Mouse (Mus musculus): ENCODE results near the gene Gm14412. TPM values are rescaled to one million over a fixed set of nuclear protein-coding genes. Genes with fewer than 3 reads are reported as not detected.
"Not testable (repeated sequence)": the region's sequence is repeated elsewhere in the genome, so short reads cannot be mapped to it uniquely, and the experiment has no call there.

Gene Gm14412
- total RNA-seq (2021): 1 to 10 TPM; 1.3 to 1.4 TPM
- long read RNA-seq, experiment 1: 0 reads
- long read RNA-seq, experiment 2: 0 reads

- DNase-seq (ENCODE audit: low spot score in 2 of 2): not testable (repeated sequence)
Observed at GRCm38 (mm10) chr2:177324257-177324733, at the start of gene Gm14412. Gene Gm14412, minus strand, starts transcription at chr2:177324307.

DNA sequence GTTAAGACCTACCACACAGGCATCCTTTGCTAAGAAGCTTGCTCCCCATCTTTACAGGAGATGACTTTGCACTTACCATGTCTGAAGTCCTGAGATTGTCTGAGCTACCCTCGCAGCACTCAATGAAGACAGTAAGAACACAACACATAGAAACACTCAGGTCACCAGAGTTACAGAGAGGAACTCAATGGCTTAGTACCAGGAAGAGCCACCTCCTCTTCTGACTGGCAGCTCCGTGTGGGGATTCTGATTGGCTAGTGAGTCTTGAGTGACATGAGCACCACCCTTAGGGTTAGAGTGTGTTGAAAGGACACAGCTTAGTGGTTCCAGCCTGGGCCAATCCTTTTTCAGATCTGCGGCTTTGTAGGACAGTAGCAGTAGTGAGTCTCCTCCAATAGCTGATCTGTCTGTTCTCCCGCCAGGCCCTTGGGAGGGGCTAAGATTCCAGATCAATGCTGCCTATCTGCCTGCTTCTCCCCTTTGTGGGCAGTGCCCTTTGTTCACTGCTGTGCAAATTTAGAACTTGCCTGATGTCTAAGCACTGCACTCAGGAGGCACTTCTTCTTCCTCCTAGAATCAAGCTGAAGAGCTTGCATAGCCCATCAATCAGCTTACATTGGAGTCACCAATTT lies 5.7 kb upstream of the Gm14412 start:
- not testable (repeated sequence) for DNase-seq (ENCODE audit: low spot score in 2 of 2)

- peak; percentile 18 to 32 for DNase-seq (ENCODE audit: low spot score in 2 of 2)
Observed at GRCm38 (mm10) chr2:177321361-177321760, 2.7 kb downstream of the Gm14412 start.

DNA sequence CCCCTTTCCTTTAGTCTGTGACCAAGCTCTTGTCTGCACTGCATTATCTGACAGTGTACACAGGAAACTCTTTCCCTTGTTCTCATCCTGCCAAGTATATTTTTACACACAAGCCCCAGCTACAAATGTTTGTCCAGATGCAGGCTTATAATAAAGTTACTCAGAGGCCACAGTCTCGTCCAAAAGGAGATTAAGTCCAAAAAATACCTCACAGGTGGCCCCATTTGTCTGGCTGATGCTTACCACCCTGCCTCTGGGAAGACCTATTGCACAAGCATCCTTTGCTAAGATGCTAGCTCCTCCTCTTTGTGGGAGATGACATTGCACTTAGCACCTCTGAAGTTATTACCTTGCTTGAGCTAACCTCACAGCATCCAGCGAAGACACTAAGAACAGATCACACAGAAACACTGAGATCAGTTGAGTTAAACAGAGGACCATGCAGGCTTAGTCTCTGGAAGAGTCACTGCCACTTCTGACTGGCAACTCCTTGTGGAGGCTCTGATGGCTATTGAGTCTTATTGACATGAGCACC lies 3.3 kb downstream of the Gm14412 start:
- not testable (repeated sequence) for DNase-seq (ENCODE audit: low spot score in 2 of 2)

DNA sequence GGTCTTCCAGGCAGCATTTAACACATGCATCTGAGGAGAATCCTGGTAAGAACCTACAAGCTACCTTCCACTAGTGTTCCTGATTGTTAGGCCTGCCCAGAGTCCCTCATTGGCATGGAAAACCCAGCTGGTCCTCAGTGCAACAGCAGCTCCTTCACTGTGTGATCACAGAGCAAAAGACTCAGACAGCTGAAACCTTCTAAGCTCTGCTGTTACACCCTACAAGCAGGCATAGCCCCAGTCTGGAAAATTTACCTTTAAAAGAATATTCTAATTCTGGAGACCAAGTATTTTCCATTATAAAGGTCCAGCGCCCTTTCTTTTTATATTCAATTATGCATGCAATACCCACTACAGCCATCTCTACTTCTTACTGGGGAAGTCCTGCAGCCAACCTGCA lies 5.1 kb downstream of the Gm14412 start:
- no peak for DNase-seq (ENCODE audit: low spot score in 2 of 2)

- DNase-seq (ENCODE audit: low spot score in 2 of 2): not testable (repeated sequence)
Observed at GRCm38 (mm10) chr2:177309627-177310026, 14.5 kb downstream of the Gm14412 start.

- not testable (repeated sequence) for DNase-seq (ENCODE audit: low spot score in 2 of 2)
Observed at GRCm38 (mm10) chr2:177304980-177305379, 19.1 kb downstream of the Gm14412 start.

GRCm38 (mm10) chr2:177283701-177284100 lies 40.4 kb downstream of the Gm14412 start:
- DNase-seq (ENCODE audit: low spot score in 2 of 2): not testable (repeated sequence)

GRCm38 (mm10) chr2:177277754-177278153 lies 46.4 kb downstream of the Gm14412 start:
- DNase-seq (ENCODE audit: low spot score in 2 of 2): not testable (repeated sequence)

GRCm38 (mm10) chr2:177272237-177272636 lies 51.9 kb downstream of the Gm14412 start:
- DNase-seq (ENCODE audit: low spot score in 2 of 2): not testable (repeated sequence)

DNA sequence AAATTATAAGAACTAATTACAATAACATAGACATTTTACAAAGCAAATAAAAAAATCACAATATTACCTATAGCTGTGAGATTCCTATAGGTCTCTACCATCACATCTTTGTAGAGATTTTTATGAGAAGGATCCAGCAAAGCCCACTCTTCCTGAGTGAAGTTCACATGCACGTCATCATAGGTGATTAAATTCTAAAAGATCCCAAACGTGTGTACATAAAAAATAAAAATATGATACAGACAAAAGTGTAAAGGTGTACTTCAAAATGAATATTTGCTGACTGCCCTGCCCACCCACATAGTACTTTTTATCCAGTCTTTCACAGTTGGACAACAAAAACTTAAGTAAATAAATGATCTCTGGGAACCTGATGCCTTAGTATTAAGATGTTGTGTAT lies 57.2 kb downstream of the Gm14412 start, which contains the start of gene Gm14409:
Gene Gm14409 (minus strand): TSS at position 101 of the 400 bp plus-strand sequence.
- DNase-seq (ENCODE audit: low spot score in 2 of 2): not testable (repeated sequence)

Other genes with a start within 250 kb of the Gm14412 start
- under 1 TPM in 1 of 2 experiments, not detected in 1; 0.36 TPM for gene Gm14401, start 250.0 kb downstream of the Gm14412 start, total RNA-seq (2021)
- gene Gm14410, start 117.9 kb downstream of the Gm14412 start, total RNA-seq (2021): 10 to 100 TPM; 16.3 to 24.9 TPM
- gene Gm14409, start 57.3 kb downstream of the Gm14412 start, total RNA-seq (2021): under 1 TPM; 0.57 to 0.76 TPM
- gene Gm14418, start 74.0 kb upstream of the Gm14412 start, total RNA-seq (2021): 10 to 100 TPM; 11.1 to 11.8 TPM
- 10 to 100 TPM; 23.1 to 28.5 TPM for gene Zfp970, start 140.4 kb upstream of the Gm14412 start, total RNA-seq (2021)
- 10 to 100 TPM; 21.8 to 25.3 TPM for gene Gm14403, start 173.9 kb upstream of the Gm14412 start, total RNA-seq (2021)

Data from gastrocnemius, postnatal 4 days (tissue).